Mouse (Mus musculus): ENCODE data around the gene Ssbp3.

Ssbp3 gene

GRCm38 (mm10) chr4:107048568-107049162 lies 138.2 kb downstream of the Ssbp3 start:
- DNase-seq (ENCODE audit: low read depth, low spot score), result no peak

GRCm38 (mm10) chr4:107051889-107052288 lies 141.4 kb downstream of the Ssbp3 start:
- no peak for DNase-seq (ENCODE audit: low read depth, low spot score)

DNA sequence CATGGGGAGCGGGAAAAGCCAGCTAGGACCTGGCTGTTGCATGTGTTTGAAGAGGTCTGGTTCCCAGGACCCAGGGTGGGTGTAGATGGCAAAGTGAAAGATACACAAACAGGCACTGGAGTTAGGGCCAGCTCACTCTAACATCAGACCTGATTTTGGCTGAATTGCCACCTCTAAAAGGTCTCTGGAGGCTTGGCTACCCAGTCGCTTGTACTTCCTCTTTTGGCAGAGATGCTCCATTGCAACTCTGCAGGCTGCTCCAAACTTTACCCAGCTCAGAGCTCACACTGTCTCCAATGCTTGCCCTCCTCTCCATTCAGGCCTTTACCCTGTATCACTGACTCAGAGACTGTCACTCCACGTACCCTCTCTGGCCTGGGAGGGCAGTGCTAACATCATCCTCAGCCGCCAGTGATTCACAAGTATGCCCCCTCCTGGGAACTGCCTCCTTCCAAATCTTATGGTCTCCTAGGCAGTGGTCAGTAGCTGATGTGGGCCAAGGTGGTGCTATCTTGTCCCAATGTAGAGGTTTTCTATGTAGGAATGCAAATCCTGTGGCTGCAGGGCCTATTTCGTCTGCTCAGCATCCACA lies 142.6 kb downstream of the Ssbp3 start:
- DNase-seq (ENCODE audit: low read depth, low spot score), result no peak

GRCm38 (mm10) chr4:107056088-107056487 lies 145.6 kb downstream of the Ssbp3 start:
- DNase-seq (ENCODE audit: low read depth, low spot score), result no peak

DNA sequence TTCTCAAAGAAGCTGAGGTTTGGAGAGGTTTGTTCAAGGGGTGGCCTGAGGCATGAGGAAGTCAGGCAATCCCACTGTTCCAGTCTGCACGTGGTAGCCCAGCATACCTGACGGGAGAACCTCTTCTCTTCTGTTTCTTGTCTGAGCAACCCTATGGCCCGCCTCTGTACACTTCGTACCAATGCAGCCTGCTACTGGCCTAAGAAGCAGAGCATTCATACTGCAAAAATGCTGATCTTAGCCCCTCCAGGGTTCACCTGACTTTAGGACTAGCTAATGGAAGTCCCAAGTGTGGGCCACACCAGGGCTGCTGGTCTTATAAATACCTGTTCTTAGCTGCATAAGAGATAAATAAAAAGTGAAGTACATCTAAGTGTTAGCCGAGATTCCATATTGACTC lies 147.8 kb downstream of the Ssbp3 start:
- no peak for DNase-seq (ENCODE audit: low read depth, low spot score)

GRCm38 (mm10) chr4:107058781-107059180 lies 148.3 kb downstream of the Ssbp3 start:
- no peak for DNase-seq (ENCODE audit: low read depth, low spot score)

- no peak for DNase-seq (ENCODE audit: low read depth, low spot score)
Measured at GRCm38 (mm10) chr4:107061560-107061959, 151.1 kb downstream of the Ssbp3 start.

DNA sequence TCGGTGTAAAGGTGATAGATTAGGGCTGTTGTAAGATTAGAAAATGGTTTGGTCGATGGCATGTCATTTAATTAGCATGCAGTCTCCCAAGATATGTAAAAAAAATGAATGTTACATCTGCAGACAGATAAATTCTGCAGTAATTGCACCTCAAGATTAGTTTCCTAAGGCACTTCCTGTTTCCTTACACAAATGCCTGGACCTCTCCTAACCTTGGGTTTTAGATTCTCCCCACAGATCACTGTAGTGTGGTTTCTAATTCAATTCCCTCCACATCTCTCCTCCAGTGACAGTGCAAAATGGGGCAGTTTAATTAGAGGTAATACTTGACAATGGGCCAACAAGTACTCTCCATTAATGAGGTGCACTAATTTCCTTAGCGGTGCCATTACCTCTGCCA lies 152.7 kb downstream of the Ssbp3 start:
- DNase-seq (ENCODE audit: low read depth, low spot score), result no peak

- DNase-seq (ENCODE audit: low read depth, low spot score), result no peak
Measured at GRCm38 (mm10) chr4:107064394-107065098, 154.0 kb downstream of the Ssbp3 start.

GRCm38 (mm10) chr4:107066252-107067124 lies 156.0 kb downstream of the Ssbp3 start, which contains the start of the genes Mrpl37 and Cyb5rl:
Mrpl37 (minus strand) TSS chr4:107066868.
Cyb5rl (plus strand) TSS chr4:107066988.
- peak; percentile 97 for DNase-seq (ENCODE audit: low read depth, low spot score)

- DNase-seq (ENCODE audit: low read depth, low spot score), result no peak
Measured at GRCm38 (mm10) chr4:107067151-107067840, 156.8 kb downstream of the Ssbp3 start.

DNA sequence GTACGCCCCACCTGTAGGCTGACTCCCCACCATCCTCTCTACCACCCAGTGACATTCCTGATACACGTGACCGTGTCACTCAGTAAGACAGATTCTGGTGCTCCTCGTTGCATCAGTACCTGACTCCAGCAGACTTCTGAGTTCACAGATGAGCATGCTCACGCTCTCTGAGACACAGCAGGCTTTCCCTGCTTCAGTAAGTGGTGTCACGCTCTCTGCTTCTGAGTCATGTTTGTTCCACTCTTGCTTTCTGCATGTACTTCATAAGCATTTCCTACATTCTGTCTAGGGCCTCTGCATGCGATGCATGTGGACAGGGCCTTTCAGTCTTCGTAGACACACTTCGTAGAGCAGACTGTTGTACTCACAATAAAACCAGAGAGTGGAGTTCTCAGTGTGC lies 161.8 kb downstream of the Ssbp3 start:
- DNase-seq (ENCODE audit: low read depth, low spot score), result no peak

DNA sequence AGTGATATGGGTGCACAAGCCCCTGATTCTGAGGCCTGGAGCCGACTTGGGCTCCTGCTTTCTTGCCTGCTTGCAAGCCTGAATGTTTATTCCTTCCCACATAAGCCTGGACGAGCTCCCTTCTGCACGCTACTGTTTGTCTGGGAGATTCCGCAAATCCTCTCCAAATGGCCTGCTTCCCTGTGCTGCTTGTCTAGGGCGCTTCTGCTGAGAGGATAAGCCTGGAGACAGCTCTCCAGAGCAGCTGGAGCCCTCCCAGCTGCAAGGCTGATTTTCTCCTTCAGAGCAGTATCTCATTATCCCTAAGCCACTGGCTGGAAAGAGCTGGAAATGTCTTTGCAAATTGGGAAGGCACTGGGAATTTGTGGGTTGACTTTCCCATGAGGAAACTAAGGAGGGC lies 165.0 kb downstream of the Ssbp3 start:
- DNase-seq (ENCODE audit: low read depth, low spot score), result no peak

- no peak for DNase-seq (ENCODE audit: low read depth, low spot score)
Measured at GRCm38 (mm10) chr4:107078894-107079293, 168.4 kb downstream of the Ssbp3 start.

DNA sequence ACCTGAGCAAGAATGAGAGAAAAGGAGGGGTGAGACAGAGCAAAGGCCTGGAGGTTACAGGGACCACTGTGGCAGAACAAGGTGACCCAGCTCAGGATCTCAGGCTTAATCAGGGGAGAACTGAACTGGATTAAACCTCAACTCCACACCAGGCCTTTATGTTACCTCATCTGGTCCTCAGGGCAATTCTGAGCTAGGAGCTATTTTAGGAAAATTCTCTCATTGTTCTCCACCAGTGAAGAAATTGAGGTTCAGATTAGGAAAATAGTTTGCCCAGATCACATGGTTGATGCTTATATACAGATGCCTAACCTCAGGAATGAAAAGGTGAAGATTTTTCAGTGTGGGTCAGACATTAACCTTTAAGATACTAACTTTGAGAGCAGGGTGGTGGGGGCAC lies 169.2 kb downstream of the Ssbp3 start:
- DNase-seq (ENCODE audit: low read depth, low spot score), result no peak

- no peak for DNase-seq (ENCODE audit: low read depth, low spot score)
Measured at GRCm38 (mm10) chr4:107082185-107082584, 171.7 kb downstream of the Ssbp3 start.

- DNase-seq (ENCODE audit: low read depth, low spot score), result no peak
Measured at GRCm38 (mm10) chr4:107083126-107083525, 172.6 kb downstream of the Ssbp3 start.

DNA sequence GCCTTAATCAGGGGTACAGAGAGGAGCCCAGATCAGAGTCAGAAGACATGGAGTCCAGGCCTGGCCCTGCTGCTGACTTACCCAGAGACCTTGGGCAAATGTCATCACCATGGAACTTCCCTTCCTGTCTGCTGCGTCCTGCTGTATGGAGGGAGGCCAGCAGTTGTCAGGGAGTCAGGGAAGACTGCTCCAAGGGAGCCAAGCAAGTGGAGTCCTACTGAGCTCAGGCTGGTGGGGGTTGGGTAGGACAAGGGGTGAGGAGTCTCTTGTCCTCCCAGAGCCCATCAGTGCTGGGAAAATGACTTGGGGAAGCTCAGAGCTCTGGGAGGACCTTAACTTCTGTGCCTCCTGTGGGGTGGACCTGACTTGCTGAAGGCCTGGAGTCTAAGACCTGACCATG lies 173.8 kb downstream of the Ssbp3 start:
- DNase-seq (ENCODE audit: low read depth, low spot score), result no peak

- DNase-seq (ENCODE audit: low read depth, low spot score), result no peak
Measured at GRCm38 (mm10) chr4:107084858-107085257, 174.4 kb downstream of the Ssbp3 start.

DNA sequence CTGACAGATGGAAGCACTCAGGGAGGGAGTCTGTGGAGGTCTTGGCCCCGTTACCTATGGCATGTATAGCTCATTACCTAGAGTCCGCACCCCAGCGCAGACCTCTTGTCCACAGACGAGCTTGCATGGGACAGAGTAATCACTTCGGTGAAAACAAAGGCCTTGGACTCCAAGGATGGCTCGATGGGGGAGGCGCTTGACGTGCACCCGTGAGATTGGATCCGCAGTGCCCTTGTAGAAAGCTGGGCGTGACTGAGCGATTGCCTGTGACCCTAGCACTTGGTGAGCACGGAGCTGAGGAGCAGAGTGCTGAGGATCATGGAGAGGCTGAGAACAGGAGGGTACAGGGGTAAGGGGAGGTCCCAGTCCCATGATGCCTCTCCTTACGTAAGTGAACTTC lies 181.2 kb downstream of the Ssbp3 start:
- DNase-seq (ENCODE audit: low read depth, low spot score), result no peak

GRCm38 (mm10) chr4:107094484-107095187 lies 184.1 kb downstream of the Ssbp3 start:
- DNase-seq (ENCODE audit: low read depth, low spot score), result no peak

All from CD4-positive, CD25-positive, alpha-beta regulatory T cell, adult 2 months (primary cell).